Mouse (Mus musculus) neural tube, embryonic 12.5 days (tissue): Measurements from ENCODE around the gene Tspo. TPM values are rescaled to one million over a fixed set of nuclear protein-coding genes. Genes with fewer than 3 reads are reported as not detected.

ENCODE experiments used
- ATAC-seq: fragments of 200-750 bp; cut with Nextera tagmentation; 2 replicates; pipeline ENCODE4 v1.8.0; 2017; ENCODE audit warnings: low read depth, mild to moderate bottlenecking, moderate TSS enrichment, moderate library complexity; ENCODE audit not compliant: low FRiP score
- H3K27ac ChIP-seq: fragments of 300-500 bp; sonication (generic); 2 replicates; pipeline ENCODE4 v1.5.1; 2016
- H3K27me3 ChIP-seq: fragments of 300-500 bp; sonication (generic); replicated peaks from 2 replicates; pipeline ENCODE4 v1.6.1; 2016; ENCODE audit warnings: mild to moderate bottlenecking
- H3K36me3 ChIP-seq: fragments of 300-500 bp; sonication (generic); 2 replicates; pipeline ENCODE4 v1.6.1; 2016; ENCODE audit warnings: mild to moderate bottlenecking
- H3K4me1 ChIP-seq: fragments of 300-500 bp; sonication (generic); 2 replicates; pipeline ENCODE4 v1.6.1; 2016
- H3K4me2 ChIP-seq: fragments of 300-500 bp; sonication (generic); replicated peaks from 2 replicates; pipeline ENCODE4 v1.6.1; 2016; ENCODE audit warnings: mild to moderate bottlenecking
- H3K4me3 ChIP-seq: fragments of 300-500 bp; sonication (generic); 2 replicates; pipeline ENCODE4 v1.5.1; 2016
- H3K9ac ChIP-seq: fragments of 300-500 bp; sonication (generic); 2 replicates; pipeline ENCODE4 v1.6.1; 2016; ENCODE audit warnings: mild to moderate bottlenecking
- H3K9me3 ChIP-seq: fragments of 300-500 bp; sonication (generic); 2 replicates; pipeline ENCODE4 v1.6.1; 2016; ENCODE audit warnings: mild to moderate bottlenecking
- WGBS: fragments of 180-500 bp; shearing (Covaris S2); methylation state at CpG from one replicate; pipeline ENCODE4 v1.1.7; 2016; 5-methylcytosine and 5-hydroxymethylcytosine counted together
- microRNA-seq: library from miRNA; unstranded; fragments of <30 nt; microRNA quantifications from one replicate; pipeline ENCODE4, GENCODE M21; 2017
- polyA plus RNA-seq: library from polyadenylated mRNA; unstranded; fragments of >200 nt; fragmentation: Nextera tagmentation; extraction: Ambion mirVana; gene quantifications from 2 replicates; pipeline ENCODE4 v1.2.1, GENCODE M21; 2016

Gene Tspo
- polyA plus RNA-seq, 1 experiment from 2014 or later: 15.7 TPM

GRCm38 (mm10) chr15:83606700-83607099, 43.3 kb downstream of the Tspo start:
- H3K27ac ChIP-seq: no peak overlapping the region
- H3K4me3 ChIP-seq: no peak overlapping the region
- H3K27me3 ChIP-seq: no peaks in the 10 kb centered on the region
- H3K9me3 ChIP-seq: no peaks in the 10 kb centered on the region
- H3K4me2 ChIP-seq: no peak overlapping the region
- no peak for ATAC-seq
- 93% methylated on average over 8 of the region's 8 CpGs for WGBS
- no peaks in the 10 kb centered on the region for H3K4me1 ChIP-seq
- H3K36me3 ChIP-seq: peaks cover 9% of the 10 kb centered on the region; the same call in 1 of the 2 replicates
- no peak overlapping the region for H3K9ac ChIP-seq

- Histone ChIP-seq H3K27ac (no peak overlapping the region), H3K9ac (no peak overlapping the region), H3K4me1 (no peaks in the 10 kb centered on the region), H3K27me3 (no peaks in the 10 kb centered on the region), H3K4me3 (no peak overlapping the region), H3K36me3 (peaks cover 13% of the 10 kb centered on the region), H3K4me2 (no peak overlapping the region), H3K9me3 (no peaks in the 10 kb centered on the region)
- ATAC-seq: peak; percentile 21; the same call in 1 of the 2 replicates
- 49% methylated on average over 15 of the region's 15 CpGs for WGBS
Observed at GRCm38 (mm10) chr15:83607115-83607802, 43.9 kb downstream of the Tspo start.

GRCm38 (mm10) chr15:83615245-83615644, 51.9 kb downstream of the Tspo start:
- no peak overlapping the region for H3K4me3 ChIP-seq
- H3K27ac ChIP-seq: no peak overlapping the region
- H3K36me3 ChIP-seq: peaks cover 53% of the 10 kb centered on the region

More at GRCm38 (mm10) chr15:83615245-83615644, 51.9 kb downstream of the Tspo start:
- no peaks in the 10 kb centered on the region for H3K9me3 ChIP-seq
- no peak overlapping the region for H3K4me2 ChIP-seq
- 93% methylated on average over 3 of the region's 3 CpGs for WGBS
- H3K4me1 ChIP-seq: no peaks in the 10 kb centered on the region
- no peak overlapping the region for H3K9ac ChIP-seq
- no peak for ATAC-seq
- no peaks in the 10 kb centered on the region for H3K27me3 ChIP-seq

Small RNAs within 50 kb of the gene (microRNA-seq; reads per million reads assigned to microRNA genes)
- gene Gm24575: not detected

Other genes starting within 250 kb of the Tspo start
- 37.2 and 39.0 TPM in 2 replicates for gene Arfgap3, start 213.3 kb upstream of the Tspo start, polyA plus RNA-seq
- gene Pacsin2, start 99.0 kb upstream of the Tspo start, polyA plus RNA-seq: 41.7 and 46.8 TPM in 2 replicates
- gene Ttll1, start 52.7 kb upstream of the Tspo start, polyA plus RNA-seq: 74.8 and 77.8 TPM in 2 replicates
- 1.5 and 1.7 TPM in 2 replicates for gene Bik, start 36.7 kb upstream of the Tspo start, polyA plus RNA-seq
- gene Mcat, start 195 bp downstream of the Tspo start, polyA plus RNA-seq: 39.1 and 42.6 TPM in 2 replicates
- 42.7 and 44.9 TPM in 2 replicates for gene Ttll12, start 31.6 kb downstream of the Tspo start, polyA plus RNA-seq
- 29.7 and 32.4 TPM in 2 replicates for gene Scube1, start 161.4 kb downstream of the Tspo start, polyA plus RNA-seq
- 3.9 and 4.0 TPM in 2 replicates for gene Mpped1, start 215.9 kb downstream of the Tspo start, polyA plus RNA-seq